Mouse (Mus musculus) heart, adult 2 months (tissue): Measurements from ENCODE around the gene Fam98c.

ENCODE experiments used
- CTCF ChIP-seq: fragments of 200-600 bp; IDR thresholded peaks from 2 replicates; pipeline ENCODE4 v1.8.1; 2022; ENCODE audit warnings: antibody characterized with exemption, mild to moderate bottlenecking, moderate library complexity
- EP300 ChIP-seq: fragments of 200-500 bp; IDR thresholded peaks from 2 replicates; pipeline ENCODE4 v1.6.1; 2011; ENCODE audit warnings: low read depth, low read length, control low read depth; ENCODE audit not compliant: insufficient read depth
- POLR2A ChIP-seq: fragments of 200-500 bp; IDR thresholded peaks from 2 replicates; pipeline ENCODE4 v1.6.1; 2011; ENCODE audit warnings: mild to moderate bottlenecking, low read depth, low read length, control low read depth; ENCODE audit not compliant: insufficient read depth

DNA sequence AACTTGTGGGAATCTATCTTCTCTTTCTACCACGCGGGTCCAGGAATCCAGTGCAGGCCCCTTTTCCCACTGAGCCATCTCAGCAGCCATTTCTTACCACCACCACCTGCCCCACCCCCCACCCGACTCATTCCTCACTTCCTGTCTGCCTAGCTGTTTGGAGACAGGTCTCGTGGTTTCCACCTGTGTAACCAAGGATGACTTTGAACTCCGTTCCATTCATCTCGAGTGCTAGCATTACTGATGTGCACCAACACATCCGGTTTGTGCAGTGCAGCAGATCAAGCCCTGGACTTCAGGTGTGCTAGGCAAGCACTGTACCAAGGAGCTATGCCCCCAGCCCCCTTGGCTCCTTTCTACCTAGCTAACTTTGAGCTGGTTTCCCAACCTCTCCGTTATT is 14.6 kb downstream of the Fam98c start:
- TF ChIP-seq CTCF (no peak), EP300 (no peak), POLR2A (no peak)
